Mouse (Mus musculus) gastrocnemius, postnatal 10 days (tissue): ENCODE results near the gene Mylk. TPM values are rescaled to one million over a fixed set of nuclear protein-coding genes. Genes with fewer than 3 reads are reported as not detected.

Experiments
- DNase-seq: peaks from one replicate; pipeline ENCODE4 v3.0.0; 2021; ENCODE audit warnings: mixed read lengths
- total RNA-seq, 2 experiments: library from RNA; stranded (reverse); gene quantifications; 2 replicates each; pipeline ENCODE4 v1.2.3; 2021

Mylk gene
- total RNA-seq, 2 experiments from 2014 or later: 33.0 to 38.8 TPM

- peak; percentile 94 for DNase-seq
These were observed 277.5 kb downstream of the Mylk start, which contains the start of gene Hacd2 for GRCm38 (mm10) chr16:35022242-35023137. TSS of gene Hacd2 (plus strand) at chr16:35022428.

- no peak for DNase-seq
These were observed 278.2 kb downstream of the Mylk start for GRCm38 (mm10) chr16:35023138-35023735.

DNA sequence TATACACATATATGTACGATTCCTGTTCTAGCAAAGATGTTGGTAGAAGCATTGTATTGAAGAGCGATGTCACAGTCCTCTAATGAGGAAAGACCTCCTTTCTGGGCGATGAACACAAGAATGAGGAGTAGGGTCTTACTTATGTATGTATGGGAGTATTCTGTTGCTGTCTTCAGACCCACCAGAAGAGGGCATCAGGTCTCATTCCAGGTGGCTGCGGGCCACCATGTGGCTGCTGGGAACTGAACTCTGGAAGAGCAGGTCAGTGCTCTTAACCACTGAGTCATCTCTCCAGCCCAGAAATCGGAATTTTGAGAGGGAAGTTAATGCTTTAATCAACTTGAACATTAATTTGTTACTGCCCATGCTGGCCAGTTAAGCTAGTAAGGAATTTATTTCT, 279.3 kb downstream of the Mylk start:
- no peak for DNase-seq

- no peak for DNase-seq
These were observed 280.3 kb downstream of the Mylk start for GRCm38 (mm10) chr16:35025347-35025746.

DNA sequence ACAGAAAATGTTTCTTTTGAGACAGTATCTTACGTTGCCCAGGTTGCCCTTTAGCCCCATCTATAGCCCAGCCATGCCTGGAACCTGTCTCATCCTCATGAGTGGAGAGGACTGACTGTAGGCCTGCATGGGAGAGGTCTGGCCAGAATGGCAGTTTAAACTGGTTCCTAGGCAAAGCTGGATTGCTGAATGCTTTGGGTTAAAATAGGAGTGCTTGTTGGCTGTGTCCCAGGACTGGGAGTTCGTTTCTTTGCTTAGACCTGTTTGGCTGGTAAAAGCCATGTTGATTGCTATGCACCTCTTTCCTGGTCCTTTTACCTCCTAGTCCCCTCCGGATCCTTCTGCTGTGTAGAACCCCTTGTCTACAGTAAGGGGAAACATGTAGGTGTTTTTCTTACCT, 288.2 kb downstream of the Mylk start:
- no peak for DNase-seq

GRCm38 (mm10) chr16:35033809-35034577, 289.0 kb downstream of the Mylk start:
- no peak for DNase-seq

DNA sequence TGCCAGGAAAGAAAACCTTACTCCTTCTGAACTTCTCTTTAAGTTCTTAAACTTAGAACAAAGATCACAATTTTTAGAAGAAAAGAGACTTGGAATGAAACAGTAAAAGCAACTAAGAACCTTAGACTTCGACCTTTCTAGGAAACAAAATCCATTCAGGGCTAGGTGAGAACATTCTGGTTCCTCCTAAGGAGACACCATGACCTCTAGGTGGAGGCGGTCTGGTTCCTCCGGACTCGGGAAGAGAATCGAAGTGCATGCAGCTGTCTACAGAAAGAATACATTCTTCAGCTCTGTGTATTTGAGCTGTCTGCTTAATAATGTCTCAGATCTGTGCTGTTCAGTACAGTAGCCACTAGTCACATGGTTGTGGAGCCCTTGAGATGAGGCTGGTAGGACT, 290.0 kb downstream of the Mylk start:
- no peak for DNase-seq

- DNase-seq: no peak
These were observed 291.7 kb downstream of the Mylk start for GRCm38 (mm10) chr16:35036754-35037153.

DNA sequence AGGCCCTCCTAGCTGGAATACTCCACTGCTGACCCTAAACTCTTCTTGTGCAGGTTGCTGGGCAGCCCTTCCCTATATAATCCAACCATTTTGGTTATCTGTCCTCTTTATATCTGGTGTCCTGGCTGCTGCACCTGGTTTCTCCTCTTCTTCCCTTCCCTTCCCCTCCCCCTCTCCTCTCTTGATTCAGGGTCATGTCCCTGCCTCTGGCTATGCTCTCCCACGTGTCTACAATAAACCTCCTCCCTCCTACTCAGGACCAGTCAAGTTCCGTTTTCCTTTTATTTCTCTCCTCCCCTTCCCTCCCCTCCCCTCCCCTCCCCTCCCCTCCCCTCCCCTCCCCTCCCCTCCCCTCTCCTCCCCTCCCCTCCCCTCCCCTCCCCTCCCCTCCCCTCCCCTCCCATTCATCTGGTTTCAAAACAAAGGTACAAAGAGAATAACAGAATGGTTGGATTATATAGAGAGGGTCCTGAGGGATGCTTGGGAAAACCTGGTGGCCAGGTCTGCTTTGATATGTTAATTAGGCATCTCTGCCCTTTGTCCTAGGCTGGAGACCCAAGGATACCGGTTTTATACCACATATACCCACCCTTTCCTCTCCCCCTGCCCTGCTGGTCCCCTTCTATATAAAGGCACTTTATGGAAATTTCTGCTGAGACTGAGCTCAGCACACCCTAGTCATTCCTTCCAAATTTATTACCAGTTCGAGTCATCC, 293.5 kb downstream of the Mylk start:
- no peak for DNase-seq

DNA sequence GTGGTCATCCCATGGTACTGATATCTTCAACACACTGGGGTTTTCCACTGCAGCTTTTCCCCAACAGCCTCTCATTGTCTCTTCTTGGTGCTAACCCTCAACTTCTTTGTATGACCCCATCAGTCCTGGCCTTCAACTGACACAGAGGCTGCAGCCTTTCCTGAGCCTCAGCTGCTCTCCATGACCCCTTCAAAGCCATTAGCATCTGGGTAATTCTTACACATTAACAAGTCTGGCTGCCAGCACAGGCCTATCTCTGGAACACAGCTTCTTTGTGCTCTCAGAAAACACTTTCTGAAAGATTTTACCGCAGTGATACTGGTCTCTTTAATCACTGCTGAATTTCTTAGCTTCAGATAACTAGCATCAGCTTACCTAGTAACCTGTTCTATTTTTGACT, 295.1 kb downstream of the Mylk start:
- no peak for DNase-seq

GRCm38 (mm10) chr16:35041001-35041400, 296.0 kb downstream of the Mylk start:
- DNase-seq: no peak

DNA sequence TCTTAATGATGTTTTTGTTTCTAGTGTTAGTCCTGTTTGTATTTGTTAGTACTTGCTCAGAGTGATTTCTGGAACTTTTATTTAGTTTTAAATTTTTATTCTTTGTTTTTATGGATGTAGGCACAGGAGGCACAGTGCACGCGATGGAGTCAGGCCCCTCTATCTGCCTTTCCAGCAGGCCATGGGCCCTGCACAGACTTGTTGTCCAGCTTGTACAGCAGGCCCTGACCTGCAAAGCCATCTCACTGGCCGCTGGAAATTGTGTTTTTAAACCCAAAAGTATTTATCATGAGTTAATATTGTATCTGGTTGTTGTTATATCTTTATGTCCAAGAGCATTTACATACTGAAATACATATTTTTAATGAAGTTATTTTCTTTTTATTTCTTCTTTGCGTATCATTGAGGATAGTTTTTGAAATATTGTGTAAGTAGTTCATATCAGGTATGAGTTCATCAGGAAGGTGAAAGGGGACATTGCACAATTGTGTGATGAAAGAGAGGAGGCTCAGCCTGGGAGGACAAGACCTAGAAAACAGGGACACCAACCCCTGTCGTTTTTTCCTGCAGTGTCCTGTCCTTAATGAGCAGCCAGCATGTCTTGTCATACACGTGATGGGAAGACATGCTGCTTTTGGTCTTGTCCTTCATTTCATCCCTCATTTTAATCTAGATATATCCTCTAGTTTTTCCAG, 301.2 kb downstream of the Mylk start:
- no peak for DNase-seq

DNA sequence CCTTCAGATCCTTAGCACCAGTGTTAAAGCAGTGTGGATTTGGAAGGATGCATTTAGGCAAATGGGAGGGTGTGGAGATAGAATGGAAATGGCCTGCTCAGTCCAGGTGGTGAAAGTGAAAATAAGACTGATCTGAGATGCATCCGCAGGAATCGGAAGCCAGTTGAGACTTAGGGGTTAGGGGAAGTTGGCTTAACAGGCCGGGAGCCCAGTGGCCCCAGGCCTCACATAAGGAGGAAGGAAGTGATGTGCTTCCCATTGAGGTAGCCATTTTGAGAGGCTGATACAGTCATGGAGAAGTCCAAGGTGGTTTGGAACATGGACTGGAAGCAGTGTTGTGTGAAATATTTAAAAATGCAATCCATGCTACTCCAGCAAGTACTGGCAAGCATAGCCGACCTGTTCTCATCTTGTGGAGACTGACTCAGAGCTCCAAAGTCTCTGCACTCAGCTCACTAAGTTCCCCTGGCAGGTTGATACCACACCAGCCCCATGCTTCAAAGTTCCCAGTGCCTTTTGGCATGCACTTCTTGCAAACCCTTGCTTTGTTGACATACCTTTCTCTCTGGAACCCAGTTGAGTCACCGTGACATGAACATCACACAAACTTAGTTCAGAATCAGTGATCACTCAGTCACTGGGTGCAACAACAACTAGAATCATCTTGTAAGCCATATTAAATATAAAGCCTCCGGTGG, 302.4 kb downstream of the Mylk start:
- no peak for DNase-seq

DNA sequence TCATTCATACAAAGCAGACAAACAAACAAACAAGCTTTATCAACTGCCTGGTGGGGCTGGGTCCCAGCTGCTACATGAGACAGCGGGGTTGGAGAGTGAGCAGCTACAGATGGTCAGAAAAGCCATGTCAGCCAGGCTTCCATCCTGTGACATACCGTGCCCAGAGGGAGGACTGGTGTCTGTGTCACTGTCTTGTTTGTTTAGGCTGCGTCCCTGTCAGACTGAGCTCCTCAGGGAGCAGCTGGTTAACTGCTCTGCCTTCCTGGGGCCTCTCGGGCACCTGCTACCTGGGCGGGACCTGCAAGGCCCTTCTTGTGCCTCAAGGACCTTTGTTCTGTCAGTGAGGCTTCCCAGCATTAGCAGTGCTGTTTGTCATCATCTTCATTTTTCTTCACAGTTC, 306.1 kb downstream of the Mylk start:
- no peak for DNase-seq

Other genes with a start within 250 kb of the Mylk start
- gene Kalrn, start 171.7 kb upstream of the Mylk start, total RNA-seq: 10 to 100 TPM; 17.6 to 20.2 TPM
- gene Ropn1, start 95.3 kb upstream of the Mylk start, total RNA-seq: not detected
- 1 to 10 TPM; 5.3 to 5.6 TPM for gene Ccdc14, start 54.6 kb upstream of the Mylk start, total RNA-seq